ENCODE assay signal across 18 mouse cellular contexts in the genomic region with DNA sequence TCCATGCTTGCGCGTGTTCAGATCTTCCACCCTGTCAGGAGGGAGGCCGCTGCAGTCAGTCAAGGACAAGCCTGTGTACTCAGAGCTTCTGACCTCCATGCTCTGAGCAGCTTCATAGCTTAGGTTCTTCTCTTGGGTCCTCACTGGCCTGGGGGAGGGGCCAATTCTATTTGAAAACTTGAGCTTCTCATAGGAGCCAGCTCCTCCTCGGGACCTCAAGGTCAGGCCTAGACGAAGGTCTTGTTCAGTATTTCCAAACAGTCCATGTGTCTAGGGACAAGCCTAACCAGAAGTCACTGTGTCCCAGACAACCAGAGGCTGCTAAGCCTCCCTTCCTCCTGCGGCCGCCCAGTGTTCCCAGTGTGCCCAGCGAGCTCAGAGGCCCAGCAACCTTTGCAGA. TPM values are rescaled to one million over a fixed set of nuclear protein-coding genes. Genes with fewer than 3 reads are reported as not detected.
DNase-seq lines count a peak whose midpoint lies in the region; ATAC-seq and TF ChIP-seq lines count a peak whose summit lies in the region.
"Had no signal": no experiment of that assay in that cellular context is flagged by ENCODE, and none has a peak within 500 bp of the region (broad histone marks: within the 10 kb centered on the region; RNA-seq: fewer than 3 reads in every experiment).

No protein-coding gene starts in this region.

- no peaks in the 10 kb centered on the region; the same call in 1 of the 2 replicates for H3K9me3 ChIP-seq in heart, postnatal 0 days (replicated peaks; ENCODE audit: control insufficient read depth, low read length)
- H3K9me3 ChIP-seq: forebrain, embryonic 15.5 days had no signal

- H3K4me3 ChIP-seq in heart, postnatal 0 days (ENCODE audit: low read depth, low read length), result no peak overlapping the region
- H3K4me3 ChIP-seq: embryonic facial prominence, embryonic 10.5 days; embryonic facial prominence, embryonic 12.5 days; forebrain, embryonic 13.5 days; forebrain, embryonic 15.5 days had no signal

- no peaks in the 10 kb centered on the region for H3K4me1 ChIP-seq in heart, postnatal 0 days (ENCODE audit: control insufficient read depth, insufficient read depth)
- H3K4me1 ChIP-seq: embryonic facial prominence, embryonic 12.5 days; forebrain, embryonic 13.5 days; forebrain, embryonic 15.5 days had no signal

- no peak overlapping the region for H3K4me2 ChIP-seq in heart, postnatal 0 days (ENCODE audit: low read depth, low read length)
- H3K4me2 ChIP-seq: embryonic facial prominence, embryonic 12.5 days; forebrain, embryonic 13.5 days; forebrain, embryonic 15.5 days had no signal

- peak; percentile 67 for DNase-seq in adrenal gland, postnatal 14 days
- no peak for DNase-seq in adrenal gland, adult 2 months
- peak; percentile 4 for DNase-seq in heart, postnatal 0 days (ENCODE audit: low spot score)
- DNase-seq in heart, postnatal 4 days, result no peak
- DNase-seq in ovary, postnatal 36 days (ENCODE audit: low spot score), result peak; percentile 59
- DNase-seq in ovary, postnatal 14 days (ENCODE audit: low spot score), result no peak
- no peak for DNase-seq in kidney, postnatal 25 days
- DNase-seq: adrenal gland, postnatal 25 days; cerebellum, adult 11-12 months; cerebellum, adult 2 months; cerebellum, adult 9-10 months; cerebellum, postnatal 10 days; cerebellum, postnatal 25 days; forebrain, postnatal 0 days had no signal

- no peaks in the 10 kb centered on the region for H3K27me3 ChIP-seq in heart, postnatal 0 days (ENCODE audit: control insufficient read depth, insufficient read depth, low read length)
- H3K27me3 ChIP-seq: forebrain, embryonic 15.5 days had no signal

- no peak for TF ChIP-seq EP300 in heart, postnatal 0 days (IDR thresholded peaks at IDR 0.05; ENCODE audit: low read depth)

- no peak overlapping the region for H3K27ac ChIP-seq in heart, postnatal 0 days (ENCODE audit: low read depth)
- H3K27ac ChIP-seq: embryonic facial prominence, embryonic 10.5 days; embryonic facial prominence, embryonic 12.5 days; forebrain, embryonic 13.5 days; forebrain, embryonic 15.5 days had no signal

- TF ChIP-seq CTCF in heart, postnatal 0 days (IDR thresholded peaks at IDR 0.05; ENCODE audit: low read depth), result no peak

- ATAC-seq in heart, postnatal 0 days (ENCODE audit: insufficient read depth, low read depth), result no peak
- ATAC-seq: forebrain, embryonic 13.5 days; forebrain, embryonic 15.5 days; forebrain, postnatal 0 days had no signal

- WGBS in heart, postnatal 0 days, result 80% methylated on average over 8 of the region's 8 CpGs

- H3K36me3 ChIP-seq in heart, postnatal 0 days (replicated peaks; ENCODE audit: control insufficient read depth, insufficient read depth, low read length), result no peaks in the 10 kb centered on the region
- H3K36me3 ChIP-seq: embryonic facial prominence, embryonic 10.5 days; embryonic facial prominence, embryonic 12.5 days; forebrain, embryonic 15.5 days had no signal

- H3K9ac ChIP-seq in heart, postnatal 0 days (replicated peaks; ENCODE audit: low read depth, low read length), result no peak overlapping the region
- H3K9ac ChIP-seq: embryonic facial prominence, embryonic 12.5 days; forebrain, embryonic 13.5 days; forebrain, embryonic 15.5 days; forebrain, postnatal 0 days had no signal

RNA-seq across cellular contexts. Expression of gene Cbx4, which starts 19.2 kb away (rescaled TPM):
- total RNA-seq in adrenal gland, postnatal 14 days (2021), result 105 and 156 TPM in 2 replicates
- 100 to 1,000 TPM; 144 to 197 TPM for total RNA-seq in adrenal gland, adult 2 months (2021)
- 89.0 and 127 TPM in 2 replicates for polyA plus RNA-seq in adrenal gland, adult 2 months (2012; rRNA removed)
- total RNA-seq in heart, postnatal 0 days (2014; rRNA removed; ENCODE audit: low replicate concordance), result 12.1 and 23.1 TPM in 2 replicates
- 6.8 and 8.2 TPM in 2 replicates for polyA plus RNA-seq in heart, postnatal 0 days (2015; fragmentation: Nextera tagmentation; extraction: Ambion mirVana)
- 10 to 100 TPM; 30.5 to 34.9 TPM for total RNA-seq in heart, postnatal 4 days (2021)

RNA-seq across cellular contexts. Expression of gene Cbx8, which starts 26.1 kb away (rescaled TPM):
- 13.1 and 16.7 TPM in 2 replicates for total RNA-seq in adrenal gland, postnatal 14 days (2021)
- 10 to 100 TPM; 16.3 to 22.9 TPM for total RNA-seq in adrenal gland, adult 2 months (2021)
- 11.3 and 12.2 TPM in 2 replicates for polyA plus RNA-seq in adrenal gland, adult 2 months (2012; rRNA removed)
- total RNA-seq in heart, postnatal 0 days (2014; rRNA removed; ENCODE audit: low replicate concordance), result 1.6 and 3.2 TPM in 2 replicates
- polyA plus RNA-seq in heart, postnatal 0 days (2015; fragmentation: Nextera tagmentation; extraction: Ambion mirVana), result 5.1 and 7.0 TPM in 2 replicates
- total RNA-seq in heart, postnatal 4 days (2021), result 1 to 10 TPM; 5.6 to 5.7 TPM

RNA-seq across cellular contexts. Expression of gene Cbx2, which starts 44.1 kb away (rescaled TPM):
- total RNA-seq in adrenal gland, postnatal 14 days (2021), result 7.4 and 7.7 TPM in 2 replicates
- total RNA-seq in adrenal gland, adult 2 months (2021), result 1 to 10 TPM; 5.1 to 5.3 TPM
- 2.7 and 2.9 TPM in 2 replicates for polyA plus RNA-seq in adrenal gland, adult 2 months (2012; rRNA removed)
- 1.8 and 13.0 TPM in 2 replicates for total RNA-seq in heart, postnatal 0 days (2014; rRNA removed; ENCODE audit: low replicate concordance)
- 5.7 and 5.8 TPM in 2 replicates for polyA plus RNA-seq in heart, postnatal 0 days (2015; fragmentation: Nextera tagmentation; extraction: Ambion mirVana)
- 1 to 10 TPM; 7.6 to 7.8 TPM for total RNA-seq in heart, postnatal 4 days (2021)

Comparison
In these comparisons a context has a peak if more than half of its experiments do, and no peak if none do; other contexts are left out.
1. DNase-seq: peak in adrenal gland, postnatal 14 days (single experiment), heart, postnatal 0 days (single experiment) and ovary, postnatal 36 days (single experiment); none in adrenal gland, adult 2 months (single experiment), heart, postnatal 4 days (single experiment), ovary, postnatal 14 days (single experiment) and kidney, postnatal 25 days (0 of 2).